Mouse (Mus musculus) T-cell, adult 2 months (primary cell): ENCODE measurements around the gene Gk5.
A peak's percentile ranks its signal among the peaks of the same experiment; 100 is the strongest.
"Not testable (repeated sequence)": the region's sequence is repeated elsewhere in the genome, so short reads cannot be mapped to it uniquely, and the experiment has no call there.

Experiments used
- DNase-seq: peaks from one replicate; pipeline ENCODE4 v3.0.0; 2022; ENCODE audit warnings: low spot score

Gene Gk5

GRCm38 (mm10) chr9:96144883-96145282 lies 25.7 kb downstream of the Gk5 start:
- DNase-seq = no peak

- no peak for DNase-seq
Measured at GRCm38 (mm10) chr9:96152801-96153200, 33.6 kb downstream of the Gk5 start.

DNA sequence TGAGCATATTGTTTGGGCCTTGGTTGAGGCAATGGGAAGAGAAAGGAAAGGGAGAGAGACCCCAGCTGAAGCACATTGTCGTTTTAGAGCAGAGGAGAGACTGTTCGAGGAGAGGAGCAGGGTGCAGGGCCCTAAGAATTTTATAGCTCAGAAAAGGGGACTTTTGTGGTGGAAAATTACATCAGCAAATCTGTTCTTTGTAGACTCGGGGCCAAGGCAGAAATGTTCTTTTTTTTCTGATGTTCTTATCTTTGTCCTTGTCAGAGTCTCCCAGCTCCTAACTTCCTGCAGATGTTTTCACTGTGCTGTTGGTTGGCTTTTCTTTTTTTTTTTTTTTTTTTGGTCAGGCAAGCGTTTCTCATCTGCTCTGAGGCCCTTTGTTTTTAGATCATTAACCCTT lies 39.3 kb downstream of the Gk5 start:
- no peak for DNase-seq

DNA sequence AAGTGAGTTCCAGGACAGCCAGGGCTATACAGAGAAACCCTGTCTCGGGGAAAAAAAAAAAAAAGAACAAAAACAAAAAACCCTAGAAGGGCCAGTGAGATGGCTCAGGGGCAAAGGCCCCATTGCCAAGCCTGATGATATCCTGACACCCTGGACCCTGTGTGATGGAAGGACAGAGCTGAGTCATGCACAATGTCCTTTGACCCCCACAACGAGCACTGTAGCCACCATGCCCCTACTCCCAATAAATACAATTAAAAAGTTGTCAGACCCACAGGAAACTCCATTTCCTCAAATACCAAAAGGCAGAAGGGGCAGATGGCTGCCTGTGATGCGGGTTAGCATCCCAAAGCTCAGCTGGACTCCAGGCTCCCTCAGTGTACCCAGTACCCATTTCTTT lies 39.9 kb downstream of the Gk5 start:
- DNase-seq = no peak

DNA sequence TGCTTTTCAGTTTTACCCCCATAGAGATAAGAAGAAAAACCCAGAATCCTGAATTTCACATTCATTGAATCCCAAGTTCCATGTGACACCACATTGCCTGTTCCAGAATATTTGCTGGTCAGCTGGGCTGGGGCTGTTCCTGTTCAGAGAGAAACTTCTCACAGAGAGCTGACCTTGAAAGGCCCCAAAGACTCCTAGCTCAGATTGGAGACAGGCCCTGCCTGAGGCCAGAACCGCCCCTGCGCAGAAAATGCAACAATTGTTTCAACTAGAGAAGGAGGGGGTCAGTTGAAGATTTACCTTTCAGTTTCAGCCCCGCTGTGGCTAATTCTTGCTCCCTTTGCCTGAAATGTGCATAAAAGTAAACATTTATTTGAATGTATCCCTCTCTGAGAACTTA lies 41.6 kb downstream of the Gk5 start:
- DNase-seq = no peak

DNA sequence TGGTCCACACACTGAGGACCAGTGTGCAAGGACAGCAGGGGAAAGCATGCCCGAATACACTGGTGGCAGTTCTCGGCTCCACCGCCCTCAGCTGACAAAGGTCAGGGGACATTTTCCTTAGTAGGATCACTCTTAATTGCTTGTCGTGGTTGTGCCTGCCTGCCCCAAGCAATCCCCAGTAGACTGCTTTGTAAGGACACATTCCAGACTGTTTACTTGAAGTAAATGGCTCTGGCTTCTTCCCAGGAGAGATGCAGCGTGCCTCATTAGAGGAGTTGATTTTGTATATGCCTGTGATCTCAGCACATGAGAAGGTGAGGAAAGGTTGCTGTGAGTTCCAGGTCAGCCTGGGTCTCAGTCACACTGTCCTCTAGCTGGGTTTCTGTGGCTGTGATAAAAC lies 43.3 kb downstream of the Gk5 start:
- DNase-seq = no peak

GRCm38 (mm10) chr9:96163443-96163842 lies 44.3 kb downstream of the Gk5 start:
- no peak for DNase-seq

DNA sequence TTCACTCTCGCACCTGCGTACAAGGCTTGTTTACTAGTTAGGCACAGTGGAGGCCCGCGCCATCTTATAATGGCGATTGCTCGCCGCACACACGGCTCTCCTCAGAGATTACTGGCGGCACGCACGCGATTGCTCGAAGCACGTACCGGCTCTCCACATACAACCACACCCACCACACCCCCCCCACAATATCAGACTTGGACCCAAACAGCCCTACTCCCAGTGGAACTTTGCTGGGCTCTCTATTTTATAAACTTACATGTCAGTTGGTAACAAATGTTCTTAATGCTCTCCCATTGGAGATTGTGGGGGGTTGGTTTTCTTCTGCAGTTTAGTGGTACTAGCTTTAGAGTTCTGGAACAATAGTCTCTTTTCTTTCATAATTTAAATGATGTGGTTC lies 44.8 kb downstream of the Gk5 start:
- DNase-seq = not testable (repeated sequence)

DNA sequence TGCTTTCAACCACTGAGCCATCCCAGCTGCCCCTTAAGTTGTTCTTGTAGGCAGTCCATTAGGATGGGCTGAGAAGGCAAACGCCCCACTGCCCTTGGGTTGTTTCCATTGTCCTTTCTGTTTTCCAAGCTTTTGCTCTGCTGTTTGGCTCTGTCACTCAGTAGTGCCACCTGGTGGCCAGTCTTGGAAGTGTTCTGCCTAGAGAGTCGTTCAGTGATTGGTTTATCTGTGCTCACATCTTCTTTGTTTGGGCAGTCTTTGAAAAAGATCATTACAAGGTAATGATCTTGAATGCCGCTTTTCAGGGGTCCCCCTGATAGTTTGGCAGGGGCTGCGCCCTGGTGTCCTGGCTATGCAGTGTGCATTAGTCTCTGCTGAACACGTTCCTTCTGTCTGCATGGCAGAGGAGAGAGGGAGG lies 48.0 kb downstream of the Gk5 start:
- DNase-seq = peak; percentile 60

GRCm38 (mm10) chr9:96170600-96170999 lies 51.4 kb downstream of the Gk5 start:
- no peak for DNase-seq

DNA sequence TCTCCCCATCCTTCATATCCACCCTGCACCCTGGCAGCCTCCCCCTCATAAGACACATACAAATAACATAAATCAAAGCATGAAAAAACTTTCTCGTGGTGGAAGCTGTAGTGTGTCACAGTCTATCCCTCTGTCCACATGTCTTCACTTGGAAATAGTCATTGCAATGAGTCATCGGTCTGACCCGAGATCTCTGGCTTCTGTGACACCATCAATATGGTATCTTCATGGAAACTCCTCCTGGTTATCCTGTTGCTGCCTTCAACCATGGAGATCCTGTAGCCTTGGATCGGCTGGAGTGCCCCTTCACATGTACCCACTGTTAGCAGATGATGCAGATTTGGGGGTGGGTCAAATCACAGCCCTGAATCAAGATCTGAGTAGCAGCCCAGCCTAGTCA lies 65.7 kb downstream of the Gk5 start:
- DNase-seq = no peak

DNA sequence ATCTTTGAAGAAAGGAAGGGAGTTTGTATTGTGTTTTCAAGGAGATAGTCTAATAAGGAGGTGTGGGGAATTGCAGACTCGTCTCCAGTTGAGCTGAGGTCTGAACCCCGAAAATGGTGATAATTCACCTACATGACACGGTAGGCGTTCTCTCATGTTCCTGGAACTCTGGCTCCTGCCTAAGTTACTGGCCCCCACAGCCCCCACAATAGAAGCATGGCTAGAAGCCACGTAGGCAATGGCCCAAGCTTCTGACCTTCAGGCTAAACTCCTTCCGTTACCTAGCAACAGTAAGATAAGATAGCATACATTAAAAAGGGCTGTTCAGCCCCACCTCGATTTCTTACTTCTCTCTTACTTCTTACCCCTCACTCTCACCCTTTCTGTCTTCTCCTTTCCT lies 67.5 kb downstream of the Gk5 start:
- DNase-seq = no peak

GRCm38 (mm10) chr9:96195885-96196622 lies 76.9 kb downstream of the Gk5 start, which contains the start of gene Tfdp2:
Gene Tfdp2, plus strand, starts transcription at chr9:96196275.
- peak; percentile 77 for DNase-seq

GRCm38 (mm10) chr9:96196636-96197181 lies 77.5 kb downstream of the Gk5 start:
- DNase-seq = peak; percentile 53

- no peak for DNase-seq
Measured at GRCm38 (mm10) chr9:96197806-96198205, 78.6 kb downstream of the Gk5 start.

DNA sequence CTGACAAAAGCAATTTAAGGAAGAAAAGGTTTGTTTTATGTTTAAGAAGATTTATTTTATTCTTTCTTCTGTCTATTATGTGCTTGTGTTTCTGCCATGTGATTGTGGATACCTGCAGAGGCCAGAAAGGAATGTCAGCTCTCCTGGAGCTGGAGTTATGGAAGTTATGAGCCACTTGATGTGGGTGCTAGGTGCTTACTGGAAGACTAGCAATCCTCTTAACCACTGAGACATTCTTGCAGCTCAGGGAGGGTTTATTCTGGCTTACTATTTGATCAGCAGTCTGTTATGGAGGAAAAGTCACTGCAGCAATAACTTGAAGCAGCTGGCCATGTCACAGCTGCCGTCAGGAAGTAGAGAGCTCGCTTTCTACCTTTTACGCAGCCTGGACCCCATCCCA lies 84.5 kb downstream of the Gk5 start:
- DNase-seq = no peak

DNA sequence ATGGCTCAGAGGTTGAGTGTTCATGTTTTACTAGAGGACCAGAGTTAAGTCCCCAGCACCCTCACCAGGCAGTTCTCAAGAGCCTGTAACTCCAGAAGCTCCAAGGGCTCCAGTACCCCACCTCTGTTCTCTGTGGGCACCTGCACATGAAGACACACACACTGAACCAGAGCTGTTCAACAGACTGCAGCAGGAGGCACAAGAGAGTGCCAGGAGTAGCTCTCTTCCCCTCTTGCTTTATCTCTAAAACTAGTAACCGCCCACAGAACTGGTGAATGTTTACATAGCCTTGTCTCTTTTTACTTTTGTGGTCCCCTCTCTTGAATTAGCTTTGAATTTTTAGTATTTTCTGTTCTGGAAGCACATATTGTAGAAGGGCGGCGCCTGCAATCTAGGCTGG lies 88.3 kb downstream of the Gk5 start:
- DNase-seq = no peak

DNA sequence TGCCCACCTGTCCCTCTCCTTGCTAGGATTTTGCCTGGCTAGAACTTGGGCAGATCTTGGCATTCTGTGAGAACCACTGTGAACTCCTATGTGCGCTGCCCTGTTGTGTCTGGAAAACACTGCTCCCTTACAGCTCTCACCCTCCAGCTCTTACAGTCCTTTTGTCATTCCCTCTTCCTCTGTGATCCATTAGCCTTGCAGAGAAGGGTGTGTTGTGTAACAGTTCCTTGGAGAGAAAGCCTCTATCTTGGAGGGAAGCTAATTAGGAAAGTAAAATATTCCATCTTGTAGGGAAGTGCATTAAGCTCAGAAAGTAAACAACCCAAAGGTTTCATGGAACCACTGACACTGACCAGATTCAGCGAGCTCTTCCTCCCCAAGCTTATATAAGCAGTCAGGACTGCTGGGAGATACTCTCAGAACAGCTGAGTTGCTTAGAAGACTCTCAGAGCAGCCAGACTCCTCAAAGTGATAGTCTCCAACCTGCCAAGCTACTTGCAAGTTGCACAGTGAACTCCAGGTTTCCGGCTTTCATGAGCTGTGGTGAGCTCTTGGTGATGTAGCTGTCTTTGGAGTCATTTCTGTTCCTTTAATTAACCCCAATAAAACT lies 94.0 kb downstream of the Gk5 start:
- DNase-seq = no peak

- no peak for DNase-seq
Measured at GRCm38 (mm10) chr9:96214171-96214570, 95.0 kb downstream of the Gk5 start.

GRCm38 (mm10) chr9:96217299-96217698 lies 98.1 kb downstream of the Gk5 start:
- DNase-seq = no peak

DNA sequence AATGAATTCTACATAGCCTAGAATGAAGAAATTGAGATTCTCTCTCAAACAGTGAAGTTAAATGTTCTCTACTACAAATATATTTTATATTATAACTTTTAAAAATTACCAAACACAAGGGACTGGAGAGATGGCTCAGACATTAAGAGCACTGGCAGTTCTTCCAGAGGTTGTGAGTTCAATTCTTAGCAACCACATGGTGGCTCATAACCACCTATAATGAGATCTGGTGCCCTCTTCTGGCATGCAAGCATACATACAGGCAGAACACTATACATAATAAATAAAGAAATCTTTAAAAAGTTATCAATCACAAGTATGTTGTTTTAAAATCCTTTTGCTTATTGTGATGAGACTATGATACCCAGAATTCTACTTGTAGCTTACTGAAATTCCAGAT lies 98.6 kb downstream of the Gk5 start:
- DNase-seq = no peak

GRCm38 (mm10) chr9:96219114-96219669 lies 100.0 kb downstream of the Gk5 start:
- no peak for DNase-seq

GRCm38 (mm10) chr9:96220419-96220818 lies 101.3 kb downstream of the Gk5 start:
- DNase-seq = no peak
